Mouse (Mus musculus): ENCODE data around the gene 0610010K14Rik. TPM values are rescaled to one million over a fixed set of nuclear protein-coding genes. Genes with fewer than 3 reads are reported as not detected.
A peak's percentile ranks its signal among the peaks of the same experiment; 100 is the strongest.

0610010K14Rik gene
- polyA plus RNA-seq, 1 experiment from 2014 or later, result 180 TPM

DNA sequence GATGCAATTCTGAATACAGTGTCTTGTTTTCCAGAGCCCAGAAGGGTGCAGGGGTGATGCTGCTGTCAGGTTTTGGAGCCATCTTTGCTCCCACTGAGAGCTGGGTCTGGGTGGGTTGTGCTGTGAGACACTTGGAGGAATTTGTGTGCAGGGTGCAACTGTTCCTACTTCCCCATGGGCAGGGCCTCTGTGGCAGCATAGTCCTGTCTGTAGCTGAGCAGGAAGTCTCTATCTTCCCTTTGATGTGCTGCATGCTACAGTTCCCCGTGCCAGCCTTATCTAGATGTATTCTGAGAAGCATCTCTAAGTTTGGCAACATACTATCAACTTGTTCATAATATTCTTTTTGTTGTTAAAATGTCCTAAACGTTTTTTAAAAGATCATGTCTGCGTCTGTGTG lies 27.5 kb upstream of the 0610010K14Rik start:
- no peak overlapping the region for H3K9ac ChIP-seq (ENCODE audit: low read depth, low read length)
- H3K27ac ChIP-seq (ENCODE audit: low read depth, low read length), result no peak overlapping the region
- no peaks in the 10 kb centered on the region for H3K36me3 ChIP-seq (ENCODE audit: control insufficient read depth, insufficient read depth, low read length)
- no peaks in the 10 kb centered on the region for H3K27me3 ChIP-seq (ENCODE audit: control insufficient read depth, insufficient read depth, low read length)
- no peak for ATAC-seq (ENCODE audit: low FRiP score, low TSS enrichment)
- no peak overlapping the region for H3K4me3 ChIP-seq (ENCODE audit: low read length)
- H3K9me3 ChIP-seq (ENCODE audit: control insufficient read depth, low read length), result no peaks in the 10 kb centered on the region
- no peak overlapping the region for H3K4me2 ChIP-seq (replicated peaks; ENCODE audit: low read depth, low read length)
- no peaks in the 10 kb centered on the region for H3K4me1 ChIP-seq (ENCODE audit: control insufficient read depth, insufficient read depth, low read length)
- WGBS, result 63% methylated on average over 3 of the region's 3 CpGs

DNA sequence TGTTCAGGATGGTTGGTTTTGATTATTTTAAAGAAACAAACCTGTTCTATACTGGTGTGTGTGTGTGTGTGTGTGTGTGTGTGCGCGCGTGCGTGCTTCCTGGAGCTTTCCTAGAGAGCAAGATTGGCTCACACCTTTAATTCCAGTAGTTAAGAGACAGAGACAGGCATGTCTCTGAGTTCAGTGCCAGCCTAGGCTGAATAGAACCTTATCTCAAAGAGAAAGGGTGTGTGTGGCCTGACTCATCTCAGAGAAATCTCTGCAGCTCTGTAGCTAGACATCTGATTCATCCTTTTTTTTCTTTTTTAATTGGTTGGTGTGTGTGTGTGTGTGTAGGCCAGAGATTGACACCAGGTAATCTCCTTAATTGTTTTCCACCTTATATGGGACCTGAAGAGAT lies 21.3 kb upstream of the 0610010K14Rik start:
- Histone ChIP-seq H3K4me3 (ENCODE audit: low read length) (no peak overlapping the region), H3K4me2 (replicated peaks; ENCODE audit: low read depth, low read length) (no peak overlapping the region)
- WGBS, result 96% methylated on average over 4 of the region's 4 CpGs

DNA sequence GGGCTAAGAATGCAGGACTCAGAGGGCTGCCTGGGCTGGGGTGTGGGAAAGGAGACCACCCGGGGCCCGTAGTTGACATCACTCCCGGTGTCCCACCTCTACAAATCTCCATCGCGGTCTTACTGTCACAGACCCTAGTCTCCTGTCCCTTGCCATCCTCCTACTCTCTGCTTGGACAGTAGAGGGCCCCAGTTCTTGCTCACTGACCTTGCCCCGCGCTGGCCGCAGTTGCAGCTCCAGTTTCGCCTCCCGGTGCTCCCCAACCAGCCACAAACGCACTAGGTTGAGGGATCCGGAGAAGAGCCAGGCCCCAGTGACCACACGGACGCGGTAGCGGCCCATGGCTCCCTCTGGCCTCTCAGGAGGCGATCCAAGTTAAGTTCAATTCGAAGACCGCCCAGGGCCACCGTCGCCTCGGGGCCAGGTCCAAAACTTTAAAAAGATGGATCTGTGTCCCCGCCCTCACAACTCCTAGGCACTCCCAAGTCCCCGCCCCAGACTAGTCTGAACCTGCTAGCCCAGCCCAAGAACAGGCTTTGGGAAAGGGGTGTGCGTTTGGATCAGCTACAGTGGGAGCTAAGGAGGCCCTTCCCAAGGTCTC lies 17.3 kb upstream of the 0610010K14Rik start, which contains the start of gene Alox12:
Gene Alox12, minus strand, starts transcription at position 423 of the 601 bp plus-strand sequence.
- peaks cover 39% of the 10 kb centered on the region for H3K27me3 ChIP-seq (ENCODE audit: control insufficient read depth, insufficient read depth, low read length)
- no peak within 1 kb of the TSS for H3K9ac ChIP-seq (ENCODE audit: low read depth, low read length)
- peak; percentile 72 for ATAC-seq (ENCODE audit: low FRiP score, low TSS enrichment)
- H3K4me2 ChIP-seq (replicated peaks; ENCODE audit: low read depth, low read length), result peak within 1 kb of the TSS; percentile 50
- H3K4me3 ChIP-seq (ENCODE audit: low read length), result peak within 1 kb of the TSS; percentile 32
- no peaks in the 10 kb centered on the region for H3K4me1 ChIP-seq (ENCODE audit: control insufficient read depth, insufficient read depth, low read length)
- H3K36me3 ChIP-seq (ENCODE audit: control insufficient read depth, insufficient read depth, low read length), result no peaks in the 10 kb centered on the region
- no peak within 1 kb of the TSS for H3K27ac ChIP-seq (ENCODE audit: low read depth, low read length)
- 1% methylated on average over 25 of the region's 25 CpGs for WGBS
- H3K9me3 ChIP-seq (ENCODE audit: control insufficient read depth, low read length), result no peaks in the 10 kb centered on the region

More for the DNA sequence above, 21.3 kb upstream of the 0610010K14Rik start:
- no peak for ATAC-seq (ENCODE audit: low FRiP score, low TSS enrichment)
- Histone ChIP-seq H3K9me3 (ENCODE audit: control insufficient read depth, low read length) (no peaks in the 10 kb centered on the region), H3K9ac (ENCODE audit: low read depth, low read length) (no peak overlapping the region), H3K27ac (ENCODE audit: low read depth, low read length) (no peak overlapping the region), H3K27me3 (ENCODE audit: control insufficient read depth, insufficient read depth, low read length) (peaks cover 14% of the 10 kb centered on the region), H3K4me1 (ENCODE audit: control insufficient read depth, insufficient read depth, low read length) (no peaks in the 10 kb centered on the region), H3K36me3 (ENCODE audit: control insufficient read depth, insufficient read depth, low read length) (no peaks in the 10 kb centered on the region)

DNA sequence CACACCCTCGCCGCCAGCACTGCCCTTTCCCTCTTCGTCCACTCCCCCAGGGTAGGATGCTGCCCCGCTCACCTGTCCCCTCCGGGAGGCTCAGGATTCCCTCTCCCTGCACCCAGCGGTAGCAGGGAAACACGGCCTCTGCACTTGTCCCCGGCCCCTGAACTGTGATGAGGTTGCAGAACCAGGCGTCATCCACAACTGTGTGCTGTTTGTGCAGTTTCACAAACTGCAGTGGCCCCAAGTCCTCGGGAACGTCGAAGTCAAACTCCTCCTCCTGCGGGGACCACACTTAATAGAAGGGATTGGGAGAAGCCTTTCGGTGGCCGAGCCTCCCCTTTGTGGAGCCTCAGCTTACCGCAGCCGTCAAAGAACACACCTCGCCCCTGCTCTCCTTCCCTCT lies 16.6 kb upstream of the 0610010K14Rik start:
- 2% methylated on average over 18 of the region's 18 CpGs for WGBS
- no peak overlapping the region for H3K9ac ChIP-seq (ENCODE audit: low read depth, low read length)

DNA sequence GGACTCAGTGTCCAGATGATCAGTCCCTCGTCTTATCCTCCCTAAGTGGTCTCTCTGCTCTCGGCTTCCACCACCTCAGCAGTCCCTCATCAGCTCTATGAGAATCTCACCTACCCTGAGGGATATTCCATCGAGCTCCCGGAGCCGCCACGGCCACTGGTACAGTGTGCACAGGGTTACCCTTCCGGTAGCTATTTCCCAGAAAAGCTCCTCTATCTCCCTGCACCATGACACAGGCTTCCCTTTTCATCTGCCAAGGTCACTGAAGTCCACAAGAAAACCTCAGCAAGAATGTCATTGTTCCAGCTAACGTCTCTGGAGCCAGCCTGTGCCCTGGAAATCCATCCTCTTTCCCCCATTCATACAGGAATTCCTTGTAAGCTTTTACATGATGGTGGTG lies 14.1 kb upstream of the 0610010K14Rik start:
- H3K27me3 ChIP-seq (ENCODE audit: control insufficient read depth, insufficient read depth, low read length), result peaks cover 45% of the 10 kb centered on the region
- no peak for ATAC-seq (ENCODE audit: low FRiP score, low TSS enrichment)

More for the DNA sequence above, 16.6 kb upstream of the 0610010K14Rik start:
- ATAC-seq (ENCODE audit: low FRiP score, low TSS enrichment), result peak; percentile 24; the same call in 1 of the 2 replicates
- Histone ChIP-seq H3K27ac (ENCODE audit: low read depth, low read length) (no peak overlapping the region), H3K4me2 (replicated peaks; ENCODE audit: low read depth, low read length) (peak overlapping the region; percentile 50), H3K27me3 (ENCODE audit: control insufficient read depth, insufficient read depth, low read length) (peaks cover 43% of the 10 kb centered on the region), H3K9me3 (ENCODE audit: control insufficient read depth, low read length) (no peaks in the 10 kb centered on the region), H3K4me3 (ENCODE audit: low read length) (peak overlapping the region; percentile 32), H3K36me3 (ENCODE audit: control insufficient read depth, insufficient read depth, low read length) (no peaks in the 10 kb centered on the region), H3K4me1 (ENCODE audit: control insufficient read depth, insufficient read depth, low read length) (no peaks in the 10 kb centered on the region)

DNA sequence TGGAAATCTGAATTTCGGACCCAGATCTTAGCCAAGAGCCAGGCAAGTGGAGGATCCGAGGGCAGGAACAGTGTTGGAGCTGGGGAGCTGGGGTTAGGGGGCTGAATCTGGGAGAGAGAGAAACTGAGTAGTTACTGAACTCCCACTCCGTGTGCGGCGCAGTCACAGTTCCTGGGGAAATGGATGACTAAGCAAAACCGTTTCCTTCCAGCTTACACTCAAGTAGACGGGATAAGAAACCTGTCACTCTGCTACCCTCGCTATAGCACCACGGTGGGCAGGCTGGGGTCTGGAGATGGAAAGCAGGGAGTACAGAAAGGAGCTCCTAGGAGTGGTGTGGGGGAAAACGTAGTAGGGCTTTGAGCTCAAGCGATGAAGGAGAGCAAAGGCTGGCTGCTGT lies 12.4 kb upstream of the 0610010K14Rik start:
- H3K9ac ChIP-seq (ENCODE audit: low read depth, low read length), result no peak overlapping the region
- no peaks in the 10 kb centered on the region for H3K9me3 ChIP-seq (ENCODE audit: control insufficient read depth, low read length)
- no peak for ATAC-seq (ENCODE audit: low FRiP score, low TSS enrichment)
- peaks cover 45% of the 10 kb centered on the region for H3K27me3 ChIP-seq (ENCODE audit: control insufficient read depth, insufficient read depth, low read length)
- no peak overlapping the region for H3K4me2 ChIP-seq (replicated peaks; ENCODE audit: low read depth, low read length)
- no peak overlapping the region for H3K27ac ChIP-seq (ENCODE audit: low read depth, low read length)
- 66% methylated on average over 11 of the region's 11 CpGs for WGBS
- no peaks in the 10 kb centered on the region for H3K4me1 ChIP-seq (ENCODE audit: control insufficient read depth, insufficient read depth, low read length)
- H3K4me3 ChIP-seq (ENCODE audit: low read length), result no peak overlapping the region
- no peaks in the 10 kb centered on the region for H3K36me3 ChIP-seq (ENCODE audit: control insufficient read depth, insufficient read depth, low read length)

More for the DNA sequence above, 14.1 kb upstream of the 0610010K14Rik start:
- no peaks in the 10 kb centered on the region for H3K9me3 ChIP-seq (ENCODE audit: control insufficient read depth, low read length)
- H3K4me3 ChIP-seq (ENCODE audit: low read length), result no peak overlapping the region
- no peak overlapping the region for H3K27ac ChIP-seq (ENCODE audit: low read depth, low read length)
- H3K4me1 ChIP-seq (ENCODE audit: control insufficient read depth, insufficient read depth, low read length), result no peaks in the 10 kb centered on the region
- no peak overlapping the region for H3K4me2 ChIP-seq (replicated peaks; ENCODE audit: low read depth, low read length)
- WGBS, result 76% methylated on average over 8 of the region's 8 CpGs
- no peaks in the 10 kb centered on the region for H3K36me3 ChIP-seq (ENCODE audit: control insufficient read depth, insufficient read depth, low read length)
- no peak overlapping the region for H3K9ac ChIP-seq (ENCODE audit: low read depth, low read length)

DNA sequence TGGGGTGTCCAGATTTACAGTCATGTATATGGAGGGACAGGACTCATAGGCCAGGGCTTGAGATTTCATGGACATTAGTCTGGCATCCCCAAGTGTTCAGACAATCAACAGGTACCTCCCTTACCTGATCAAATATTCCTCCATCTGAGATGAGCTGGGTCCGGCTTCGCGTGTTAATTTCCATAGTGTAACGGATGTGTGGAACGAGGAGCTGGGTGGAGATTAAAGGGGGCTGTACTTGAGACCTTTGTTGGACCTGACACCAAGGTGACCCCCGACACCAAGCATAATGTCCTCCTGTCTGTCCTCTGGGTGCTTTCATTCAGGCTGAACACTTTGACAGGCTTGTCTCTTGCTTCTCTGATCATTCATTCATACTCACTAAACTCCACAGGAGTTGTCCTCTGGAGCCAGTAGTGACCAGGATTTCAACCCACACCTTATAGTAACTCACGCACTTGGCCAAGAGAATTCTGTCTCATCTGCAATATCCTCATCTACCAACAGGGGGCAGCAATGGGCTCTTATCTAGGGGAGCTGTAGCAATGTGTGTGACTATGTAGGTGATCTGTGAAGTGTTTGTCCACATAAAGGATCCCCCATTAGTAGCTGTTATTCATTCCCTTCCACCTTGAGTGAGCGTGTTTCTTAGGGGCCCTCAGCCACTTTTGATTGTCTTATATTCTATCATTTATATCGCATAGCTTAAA lies 9.6 kb upstream of the 0610010K14Rik start:
- no peaks in the 10 kb centered on the region for H3K4me1 ChIP-seq (ENCODE audit: control insufficient read depth, insufficient read depth, low read length)
- peak; percentile 39; the same call in 1 of the 2 replicates for ATAC-seq (ENCODE audit: low FRiP score, low TSS enrichment)
- H3K4me3 ChIP-seq (ENCODE audit: low read length), result no peak overlapping the region
- H3K27me3 ChIP-seq (ENCODE audit: control insufficient read depth, insufficient read depth, low read length), result peaks cover 20% of the 10 kb centered on the region
- no peak overlapping the region for H3K27ac ChIP-seq (ENCODE audit: low read depth, low read length)
- no peak overlapping the region for H3K9ac ChIP-seq (ENCODE audit: low read depth, low read length)
- no peaks in the 10 kb centered on the region for H3K9me3 ChIP-seq (ENCODE audit: control insufficient read depth, low read length)
- WGBS, result 55% methylated on average over 9 of the region's 9 CpGs
- H3K36me3 ChIP-seq (ENCODE audit: control insufficient read depth, insufficient read depth, low read length), result no peaks in the 10 kb centered on the region
- no peak overlapping the region for H3K4me2 ChIP-seq (replicated peaks; ENCODE audit: low read depth, low read length)

DNA sequence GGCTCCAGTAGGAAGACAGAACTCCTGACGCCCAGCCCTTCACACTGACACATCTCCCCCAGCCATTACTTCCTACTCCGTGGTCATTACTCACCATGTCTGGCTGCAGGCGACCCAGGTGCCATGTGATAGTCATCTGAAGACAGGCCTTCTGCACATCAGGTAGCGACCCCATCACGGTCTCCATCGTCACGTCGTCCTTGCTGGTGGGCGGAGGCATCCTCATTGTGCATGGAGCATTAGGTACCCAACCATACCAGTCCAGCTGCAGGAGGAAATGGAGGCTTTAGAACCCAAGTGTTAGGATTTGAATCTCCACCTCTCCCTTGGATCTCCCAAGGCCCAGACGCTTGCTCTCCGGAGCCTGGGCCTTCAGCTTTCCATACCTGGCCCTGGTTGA lies 4.9 kb upstream of the 0610010K14Rik start:
- no peak overlapping the region for H3K27ac ChIP-seq (ENCODE audit: low read depth, low read length)
- no peaks in the 10 kb centered on the region for H3K9me3 ChIP-seq (ENCODE audit: control insufficient read depth, low read length)
- no peak overlapping the region for H3K9ac ChIP-seq (ENCODE audit: low read depth, low read length)
- no peak for ATAC-seq (ENCODE audit: low FRiP score, low TSS enrichment)
- no peak overlapping the region for H3K4me3 ChIP-seq (ENCODE audit: low read length)
- H3K4me2 ChIP-seq (replicated peaks; ENCODE audit: low read depth, low read length), result no peak overlapping the region
- WGBS, result 66% methylated on average over 11 of the region's 11 CpGs
- peaks cover 6% of the 10 kb centered on the region for H3K27me3 ChIP-seq (ENCODE audit: control insufficient read depth, insufficient read depth, low read length)
- no peaks in the 10 kb centered on the region for H3K36me3 ChIP-seq (ENCODE audit: control insufficient read depth, insufficient read depth, low read length)
- H3K4me1 ChIP-seq (ENCODE audit: control insufficient read depth, insufficient read depth, low read length), result peaks cover 12% of the 10 kb centered on the region
